Mouse (Mus musculus): ENCODE data around the gene Zfp281.

DNA sequence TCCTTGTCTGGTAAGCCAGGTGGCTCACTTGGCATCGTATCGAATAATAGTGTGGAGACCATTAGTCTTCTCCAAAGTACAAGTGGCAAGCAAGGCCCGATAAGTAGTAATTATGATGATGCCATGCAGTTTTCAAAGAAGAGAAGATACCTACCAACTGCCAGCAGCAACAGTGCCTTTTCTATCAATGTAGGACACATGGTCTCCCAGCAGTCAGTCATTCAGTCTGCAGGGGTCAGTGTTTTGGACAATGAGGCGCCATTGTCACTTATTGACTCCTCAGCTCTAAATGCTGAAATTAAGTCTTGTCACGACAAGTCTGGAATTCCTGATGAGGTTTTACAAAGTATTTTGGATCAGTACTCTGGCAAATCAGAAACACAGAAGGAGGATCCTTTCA, 2.1 kb downstream of the Zfp281 start:
- TF ChIP-seq TAL1 (conservative IDR thresholded peaks at IDR 0.05; ENCODE audit: low read depth, low read length) (no peak), GATA1 (IDR thresholded peaks at IDR 0.05; ENCODE audit: borderline replicate concordance, low read length) (no peak), CTCF (IDR thresholded peaks at IDR 0.05; ENCODE audit: low read depth, low read length) (no peak), GATA2 (IDR thresholded peaks at IDR 0.05; ENCODE audit: borderline replicate concordance, low read depth, low read length) (no peak)

Measured in G1E (cell line).